Mouse (Mus musculus): Measurements from ENCODE around the gene A630095N17Rik. TPM values are rescaled to one million over a fixed set of nuclear protein-coding genes. Genes with fewer than 3 reads are reported as not detected.

Gene A630095N17Rik
- total and polyA plus RNA-seq, 3 experiments = 0.30 to 0.74 (median 0.74) TPM

DNA sequence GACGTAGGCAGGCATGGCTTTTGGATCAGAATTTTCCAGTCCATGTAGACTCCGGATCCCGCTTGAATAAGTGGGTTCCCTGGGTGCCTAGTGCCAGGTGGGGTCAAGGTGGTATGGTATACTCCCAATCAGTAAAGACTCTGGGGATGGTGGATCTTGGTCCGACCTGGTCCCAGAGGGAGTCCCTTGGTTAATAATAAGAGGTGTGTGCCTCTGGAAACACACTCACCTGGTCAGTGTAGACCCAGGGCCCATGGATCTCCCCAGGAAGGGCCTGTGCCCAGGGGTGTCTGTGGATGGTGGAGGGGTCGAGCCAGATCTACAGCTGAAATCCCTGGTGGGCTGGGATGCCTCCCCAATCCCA lies 40.7 kb downstream of the A630095N17Rik start:
- Histone ChIP-seq H3K9me3 (replicated peaks; ENCODE audit: low read length) (no peaks in the 10 kb centered on the region), H3K9ac (ENCODE audit: insufficient read depth, low read depth) (peak overlapping the region; percentile 81), H3K79me2 (replicated peaks; ENCODE audit: control insufficient read depth, extremely low read depth, insufficient read depth, poor library complexity, severe bottlenecking) (no peaks in the 10 kb centered on the region), H3K36me3 (replicated peaks in 1 of 2; ENCODE audit: control insufficient read depth in 1 of 2, insufficient read depth in 1 of 2, low read length in 1 of 2) (peaks cover 19 to 54% of the 10 kb centered on the region in 2 experiments), H3K27ac (ENCODE audit: insufficient read depth, low read depth) (no peak overlapping the region), H3K4me3 (replicated peaks in 1 of 3; ENCODE audit: low read depth in 2 of 3, low read length in 2 of 3, poor library complexity in 1 of 3) (peak overlapping the region; percentile 86 to 89 (median 87)), H3K4me2 (ENCODE audit: insufficient read depth, low read depth, poor library complexity, severe bottlenecking) (peak overlapping the region; percentile 65), H3K4me1 (ENCODE audit: control insufficient read depth in 1 of 2, insufficient read depth in 2 of 2) (peaks cover 10 to 38% of the 10 kb centered on the region in 2 experiments), H3K27me3 (replicated peaks) (no peaks in the 10 kb centered on the region)
- dilution Hi-C loops (cut with MboI; ENCODE audit: extremely low pct_ligation_motif_present, extremely low pct_unique_long_range_greater_than_20kb, low sequenced_read_pairs) (no loop called here), in situ Hi-C loops (cut with MboI; ENCODE audit: low pct_ligation_motif_present, low pct_unique_long_range_greater_than_20kb, low sequenced_read_pairs) (no loop called here)
- TF ChIP-seq BHLHE40 (IDR thresholded peaks at IDR 0.05; ENCODE audit: low read depth, low read length) = no peak
- no peak for TF ChIP-seq KAT2A (IDR thresholded peaks at IDR 0.05; ENCODE audit: insufficient replicate concordance, low read length)
- TF ChIP-seq ZMIZ1 (IDR thresholded peaks at IDR 0.05; ENCODE audit: low read depth, low read length) = no peak
- no peak for TF ChIP-seq HCFC1 (IDR thresholded peaks at IDR 0.05; ENCODE audit: low read depth, low read length)
- TF ChIP-seq MAZ (IDR thresholded peaks at IDR 0.05; ENCODE audit: low read depth, low read length) = no peak
- no peak for TF ChIP-seq MAX (IDR thresholded peaks at IDR 0.05; ENCODE audit: low read length)
- TF ChIP-seq NRF1 (IDR thresholded peaks at IDR 0.05; ENCODE audit: low read depth, low read length) = no peak
- TF ChIP-seq MYC (IDR thresholded peaks at IDR 0.05; ENCODE audit: low read depth, low read length) = no peak
- TF ChIP-seq ZKSCAN1 (IDR thresholded peaks at IDR 0.05; ENCODE audit: borderline replicate concordance, low read depth, low read length) = no peak
- TF ChIP-seq CHD2 (IDR thresholded peaks at IDR 0.05; ENCODE audit: low read length) = no peak
- no peak for TF ChIP-seq SIN3A (IDR thresholded peaks at IDR 0.05; ENCODE audit: low read length)
- no peak for TF ChIP-seq TCF12 (IDR thresholded peaks at IDR 0.05; ENCODE audit: low read depth, low read length)
- no peak for TF ChIP-seq PAX5 (IDR thresholded peaks at IDR 0.05; ENCODE audit: low read length)
- no peak for DNase-seq (ENCODE audit: extremely low read depth)

DNA sequence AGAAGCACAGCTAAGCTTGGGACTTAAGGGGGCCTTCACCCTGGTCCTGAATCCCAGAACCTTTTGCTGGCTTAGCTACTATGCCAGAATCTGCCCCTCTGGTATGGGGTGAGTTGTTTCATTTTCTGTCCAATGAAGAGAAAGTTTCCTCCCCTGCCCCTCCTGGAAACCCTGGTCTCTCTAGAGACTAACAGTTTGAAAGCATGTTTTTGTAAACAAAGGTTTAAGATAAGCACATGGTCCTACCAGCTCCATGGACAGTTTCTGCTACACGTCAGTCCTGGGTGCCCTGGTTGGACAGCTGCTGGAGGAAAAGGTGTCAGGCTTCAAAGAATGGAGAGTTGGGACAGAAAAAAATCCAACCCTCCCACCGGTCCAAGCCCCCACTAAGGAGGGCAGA lies 41.3 kb downstream of the A630095N17Rik start:
- no peaks in the 10 kb centered on the region for H3K27me3 ChIP-seq (replicated peaks)
- H3K4me3 ChIP-seq (replicated peaks in 1 of 3; ENCODE audit: low read depth in 2 of 3, low read length in 2 of 3, poor library complexity in 1 of 3) = peak overlapping the region in 1 of 3 experiments; percentile 87
- peaks cover 10 to 38% of the 10 kb centered on the region in 2 experiments for H3K4me1 ChIP-seq (ENCODE audit: control insufficient read depth in 1 of 2, insufficient read depth in 2 of 2)
- in situ Hi-C loops (cut with MboI; ENCODE audit: low pct_ligation_motif_present, low pct_unique_long_range_greater_than_20kb, low sequenced_read_pairs) (no loop called here), dilution Hi-C loops (cut with MboI; ENCODE audit: extremely low pct_ligation_motif_present, extremely low pct_unique_long_range_greater_than_20kb, low sequenced_read_pairs) (no loop called here)
- no peak overlapping the region for H3K27ac ChIP-seq (ENCODE audit: insufficient read depth, low read depth)
- TF ChIP-seq KAT2A (IDR thresholded peaks at IDR 0.05; ENCODE audit: insufficient replicate concordance, low read length) = no peak
- TF ChIP-seq IRF4 (IDR thresholded peaks at IDR 0.05; ENCODE audit: low read depth, low read length) = no peak
- TF ChIP-seq BHLHE40 (IDR thresholded peaks at IDR 0.05; ENCODE audit: low read depth, low read length) = no peak
- TF ChIP-seq ZNF384 (IDR thresholded peaks at IDR 0.05; ENCODE audit: low read depth, low read length) = no peak
- TF ChIP-seq MAX (IDR thresholded peaks at IDR 0.05; ENCODE audit: low read length) = no peak
- TF ChIP-seq NRF1 (IDR thresholded peaks at IDR 0.05; ENCODE audit: low read depth, low read length) = no peak
- no peak for TF ChIP-seq JUN (IDR thresholded peaks at IDR 0.05; ENCODE audit: insufficient read depth, low read depth, low read length)
- no peak for TF ChIP-seq POLR2A (IDR thresholded peaks at IDR 0.05; ENCODE audit: low read depth, low read length)
- TF ChIP-seq ETS1 (conservative IDR thresholded peaks at IDR 0.05; ENCODE audit: low read depth, low read length) = no peak
- no peak for TF ChIP-seq USF2 (conservative IDR thresholded peaks at IDR 0.05; ENCODE audit: low read depth, low read length)
- TF ChIP-seq MEF2A (IDR thresholded peaks at IDR 0.05; ENCODE audit: borderline replicate concordance, low read depth, low read length) = no peak
- TF ChIP-seq POLR2AphosphoS2 (IDR thresholded peaks at IDR 0.05; ENCODE audit: low read depth, low read length) = no peak
- no peak for TF ChIP-seq ELF1 (IDR thresholded peaks at IDR 0.05; ENCODE audit: low read depth, low read length)
- TF ChIP-seq UBTF (IDR thresholded peaks at IDR 0.05; ENCODE audit: low read depth, low read length) = no peak
- no peak for TF ChIP-seq EP300 (IDR thresholded peaks at IDR 0.05; ENCODE audit: low read length)
- TF ChIP-seq SIN3A (IDR thresholded peaks at IDR 0.05; ENCODE audit: low read length) = no peak
- H3K79me2 ChIP-seq (replicated peaks; ENCODE audit: control insufficient read depth, extremely low read depth, insufficient read depth, poor library complexity, severe bottlenecking) = no peaks in the 10 kb centered on the region
- H3K4me2 ChIP-seq (ENCODE audit: insufficient read depth, low read depth, poor library complexity, severe bottlenecking) = peak overlapping the region; percentile 65; the same call in 1 of the 2 replicates
- no peak for DNase-seq (ENCODE audit: extremely low read depth)
- H3K9me3 ChIP-seq (replicated peaks; ENCODE audit: low read length) = no peaks in the 10 kb centered on the region
- peak overlapping the region; percentile 81; the same call in 1 of the 2 replicates for H3K9ac ChIP-seq (ENCODE audit: insufficient read depth, low read depth)
- peaks cover 20 to 54% of the 10 kb centered on the region in 2 experiments for H3K36me3 ChIP-seq (replicated peaks in 1 of 2; ENCODE audit: control insufficient read depth in 1 of 2, insufficient read depth in 1 of 2, low read length in 1 of 2)
